Mouse (Mus musculus) layer of hippocampus, adult 9-11 months (tissue): Measurements from ENCODE around the gene Gm39653.
"Not testable (repeated sequence)": the region's sequence is repeated elsewhere in the genome, so short reads cannot be mapped to it uniquely, and the experiment has no call there.

ENCODE experiments used
- DNase-seq: peaks from one replicate; pipeline ENCODE4 v3.0.0; 2022

Gene Gm39653

GRCm38 (mm10) chr1:63615668-63616067 lies at the start of gene Gm39653:
Gene Gm39653, plus strand, starts transcription at chr1:63615968.
- no peak for DNase-seq

DNA sequence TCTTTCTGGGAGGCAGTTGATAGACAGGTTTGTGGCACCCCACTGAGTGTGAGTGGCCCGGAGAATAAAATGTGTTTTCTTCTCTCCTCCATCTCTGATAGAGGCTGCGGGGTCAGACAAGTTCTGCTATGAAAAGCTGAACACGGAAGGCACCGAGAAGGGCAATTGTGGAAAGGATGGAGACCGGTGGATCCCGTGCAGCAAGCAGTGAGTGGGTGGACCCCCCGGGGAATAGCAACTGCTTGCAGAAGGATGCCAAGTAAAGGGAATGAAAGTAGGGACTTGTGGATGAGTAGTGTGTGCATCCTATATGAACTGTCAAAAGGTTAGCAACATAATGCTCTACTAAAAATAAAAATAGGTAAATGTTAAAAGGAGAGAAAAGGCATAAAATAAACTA lies 49.3 kb upstream of the Gm39653 start:
- no peak for DNase-seq

GRCm38 (mm10) chr1:63567031-63567430 lies 48.7 kb upstream of the Gm39653 start:
- DNase-seq, result no peak

DNA sequence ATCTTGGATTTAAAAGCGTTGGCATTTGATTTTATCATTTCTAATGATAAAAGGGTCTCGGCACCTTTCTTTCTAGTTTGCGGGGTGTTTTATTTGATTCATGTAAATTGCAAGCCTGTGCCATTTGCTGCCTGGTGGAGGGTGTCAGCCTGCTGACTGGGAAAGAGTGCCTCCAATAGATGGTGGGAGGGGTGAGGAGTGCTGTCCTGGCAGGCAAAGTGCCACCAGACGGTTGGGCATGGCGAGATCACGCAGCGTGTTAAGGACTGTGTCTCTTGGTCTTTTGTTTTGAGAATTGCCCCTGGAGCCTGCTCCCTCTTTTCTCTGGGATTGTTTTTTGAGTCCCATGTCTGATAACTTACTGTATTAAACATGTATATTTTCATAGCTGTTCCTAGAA lies 43.5 kb upstream of the Gm39653 start:
- no peak for DNase-seq

DNA sequence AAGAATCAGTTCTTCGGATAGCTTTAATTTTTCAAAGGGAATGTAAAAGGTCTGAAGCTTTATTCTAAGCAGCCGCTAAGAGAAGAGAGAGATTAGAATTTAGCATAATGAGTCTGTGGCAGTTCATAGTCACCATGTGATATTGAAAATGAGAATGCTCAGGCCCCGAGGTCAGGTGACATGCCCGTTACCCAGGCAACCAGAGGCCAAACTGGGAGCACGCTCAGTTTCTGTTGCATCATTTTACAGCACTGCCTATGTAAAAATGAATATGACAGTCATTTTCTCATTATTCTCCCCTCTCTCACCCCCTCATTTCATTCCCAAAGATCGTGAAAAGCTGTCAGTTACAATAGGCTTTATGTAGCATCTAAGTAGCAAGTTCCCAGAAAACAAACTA lies 42.3 kb upstream of the Gm39653 start:
- DNase-seq, result no peak

GRCm38 (mm10) chr1:63573864-63574611 lies 41.7 kb upstream of the Gm39653 start:
- no peak for DNase-seq

- DNase-seq, result no peak
These were observed 39.0 kb upstream of the Gm39653 start for GRCm38 (mm10) chr1:63576803-63577202.

GRCm38 (mm10) chr1:63579153-63579552 lies 36.6 kb upstream of the Gm39653 start:
- no peak for DNase-seq

- no peak for DNase-seq
These were observed 28.9 kb upstream of the Gm39653 start for GRCm38 (mm10) chr1:63586869-63587268.

- DNase-seq, result no peak
These were observed 11.8 kb upstream of the Gm39653 start for GRCm38 (mm10) chr1:63603870-63604500.

DNA sequence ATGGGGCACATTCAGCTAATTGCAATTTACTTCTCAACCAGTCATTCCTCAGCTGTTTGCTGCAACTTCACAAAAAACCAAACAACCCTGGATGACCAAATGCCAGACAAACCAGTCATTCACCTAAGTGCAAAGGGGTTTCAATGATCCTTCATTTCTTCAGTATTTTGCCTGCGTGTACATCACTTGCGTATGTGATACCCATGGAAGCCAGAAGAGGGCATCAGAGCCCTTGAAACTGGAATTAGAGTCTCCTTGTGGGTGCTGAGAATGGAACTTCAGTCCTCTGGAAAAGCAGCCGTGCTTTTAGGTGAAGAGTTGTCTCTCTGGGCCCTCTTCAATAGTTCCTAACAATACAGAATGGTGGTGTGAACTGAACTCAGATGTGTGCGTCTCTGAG lies 6.2 kb upstream of the Gm39653 start:
- DNase-seq, result no peak

DNA sequence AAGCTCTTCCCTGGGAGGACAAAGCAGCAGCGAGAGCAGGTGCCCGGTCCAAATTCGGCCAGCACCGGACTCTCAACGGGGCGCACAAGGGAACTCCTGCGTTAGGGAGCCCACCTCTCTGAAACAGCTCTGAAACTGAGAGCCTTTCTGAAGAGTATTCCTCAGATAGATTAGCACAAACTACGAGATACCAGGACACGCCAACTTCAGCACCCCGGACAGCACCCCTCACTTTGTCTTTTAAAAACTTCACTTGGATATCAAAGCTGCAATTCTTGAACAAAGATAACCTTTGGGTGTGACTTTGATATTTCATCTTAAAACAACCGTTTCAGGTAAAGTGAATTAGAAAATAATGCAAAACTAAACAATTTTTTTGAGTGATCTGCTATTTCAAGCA lies 1.2 kb upstream of the Gm39653 start:
- no peak for DNase-seq

DNA sequence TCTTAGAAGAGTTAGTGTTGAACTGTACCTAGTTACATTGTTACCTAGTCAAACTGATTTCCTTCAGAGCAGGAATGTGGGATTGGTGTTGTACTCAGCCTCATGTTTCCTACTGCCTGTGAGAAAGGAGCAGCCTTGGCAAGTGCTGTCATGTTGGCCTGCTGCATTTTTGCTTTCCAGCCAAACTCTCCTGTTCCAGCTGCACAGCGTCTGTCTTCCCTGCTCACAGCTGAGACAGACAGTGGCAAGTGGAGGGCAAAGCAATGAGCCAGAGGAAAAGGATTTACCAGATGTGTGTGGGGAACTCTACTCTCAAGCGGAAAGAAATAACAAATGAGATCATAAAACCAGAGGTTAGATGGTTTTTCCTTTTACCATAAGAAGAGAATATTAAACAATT lies 12.4 kb downstream of the Gm39653 start:
- no peak for DNase-seq

DNA sequence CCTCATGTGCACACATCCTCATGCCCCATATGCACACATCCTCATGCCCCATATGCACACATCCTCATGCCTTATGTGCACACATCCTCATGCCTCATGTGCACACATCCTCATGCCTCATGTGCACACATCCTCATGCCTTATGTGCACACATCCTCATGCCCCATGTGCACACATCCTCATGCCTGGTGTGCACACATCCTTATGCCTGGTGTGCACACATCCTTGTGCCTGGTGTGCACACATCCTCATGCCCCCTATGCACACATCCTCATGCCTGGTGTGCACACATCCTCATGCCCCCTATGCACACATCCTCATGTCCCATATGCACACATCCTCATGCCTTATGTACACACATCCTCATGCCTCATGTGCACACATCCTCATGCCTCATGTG lies 14.6 kb downstream of the Gm39653 start:
- DNase-seq, result not testable (repeated sequence)

DNA sequence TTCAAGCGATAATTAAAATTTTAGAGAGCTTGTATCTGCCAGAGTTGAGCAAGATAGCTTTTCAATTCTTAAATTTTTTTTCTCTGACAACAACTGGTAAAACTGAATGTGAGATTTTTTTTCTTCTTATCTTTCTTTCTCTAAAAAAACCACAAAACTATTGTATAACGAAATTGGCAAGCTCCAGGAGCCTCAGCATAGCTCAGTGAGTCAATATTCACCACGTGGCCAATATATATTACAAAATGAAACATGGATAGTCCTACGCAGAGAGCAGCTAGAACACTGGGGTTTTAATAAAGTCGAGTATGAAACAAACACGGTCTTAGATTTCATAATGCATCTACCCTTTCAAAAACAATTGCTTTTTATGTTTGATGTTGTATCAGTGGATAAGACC lies 24.2 kb downstream of the Gm39653 start:
- DNase-seq, result no peak

- DNase-seq, result peak; percentile 19
These were observed 42.2 kb downstream of the Gm39653 start for GRCm38 (mm10) chr1:63658016-63658415.

GRCm38 (mm10) chr1:63659591-63659990 lies 43.8 kb downstream of the Gm39653 start:
- no peak for DNase-seq

DNA sequence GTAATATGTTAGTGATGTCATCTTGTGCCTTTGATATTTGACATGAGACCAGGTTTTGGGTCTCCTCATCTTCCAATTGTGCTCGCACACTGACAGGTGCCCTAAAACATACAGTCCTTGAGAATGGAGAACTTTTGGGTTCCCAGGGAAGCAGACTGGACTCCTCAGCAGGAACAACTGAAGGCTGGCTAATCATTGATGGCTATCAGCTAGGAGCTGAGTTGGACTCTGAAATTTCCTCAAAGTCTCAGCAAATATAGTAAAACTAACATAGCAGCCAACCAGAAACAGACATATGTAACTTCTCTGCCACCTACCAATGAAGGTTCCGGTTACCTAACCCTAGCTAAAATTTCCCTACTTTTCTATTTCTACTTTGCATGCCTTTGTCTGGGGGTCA lies 50.3 kb downstream of the Gm39653 start:
- no peak for DNase-seq

DNA sequence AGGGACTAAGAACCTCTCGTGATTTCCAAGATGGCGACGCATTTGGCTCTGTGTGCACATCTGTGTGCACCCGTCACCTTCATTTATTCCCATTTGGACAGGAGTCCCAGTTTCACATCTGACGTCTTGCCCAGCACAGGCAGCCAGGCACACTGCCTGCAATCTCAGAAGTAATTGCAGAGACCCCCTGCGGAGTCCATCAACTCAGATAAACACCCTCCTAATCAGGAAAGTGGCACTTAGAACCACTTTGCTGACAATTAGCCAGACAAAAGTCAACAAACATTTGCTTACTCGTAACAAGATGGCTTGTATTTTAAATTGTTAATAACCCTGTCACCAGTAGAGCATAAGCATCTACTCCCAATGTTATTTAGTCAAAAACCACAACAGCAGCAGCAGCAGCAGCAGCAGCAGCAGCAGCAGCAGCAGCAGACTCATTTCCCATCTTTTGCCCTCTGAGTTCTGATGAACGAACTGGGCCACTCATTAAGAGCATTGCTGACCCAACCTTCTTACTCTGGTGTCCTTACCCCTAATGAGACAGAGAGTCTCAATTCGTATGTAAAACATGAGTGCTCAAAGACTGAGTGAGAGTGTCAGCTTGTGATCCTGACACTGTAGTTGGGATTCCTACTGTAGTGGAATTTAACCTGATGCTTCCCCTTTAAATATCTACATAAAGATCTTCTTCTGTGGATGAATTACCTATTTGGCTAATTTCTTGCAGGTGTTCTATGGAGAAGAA lies 51.6 kb downstream of the Gm39653 start:
- no peak for DNase-seq

GRCm38 (mm10) chr1:63667949-63668851 lies 52.4 kb downstream of the Gm39653 start:
- no peak for DNase-seq

- DNase-seq, result peak; percentile 22
These were observed 53.0 kb downstream of the Gm39653 start for GRCm38 (mm10) chr1:63668852-63669160.
